Mouse (Mus musculus): ENCODE measurements around the gene Zdhhc3. TPM values are rescaled to one million over a fixed set of nuclear protein-coding genes. Genes with fewer than 3 reads are reported as not detected.

The Zdhhc3 gene
- polyA plus RNA-seq, 1 experiment from 2014 or later: 73.7 TPM

DNA sequence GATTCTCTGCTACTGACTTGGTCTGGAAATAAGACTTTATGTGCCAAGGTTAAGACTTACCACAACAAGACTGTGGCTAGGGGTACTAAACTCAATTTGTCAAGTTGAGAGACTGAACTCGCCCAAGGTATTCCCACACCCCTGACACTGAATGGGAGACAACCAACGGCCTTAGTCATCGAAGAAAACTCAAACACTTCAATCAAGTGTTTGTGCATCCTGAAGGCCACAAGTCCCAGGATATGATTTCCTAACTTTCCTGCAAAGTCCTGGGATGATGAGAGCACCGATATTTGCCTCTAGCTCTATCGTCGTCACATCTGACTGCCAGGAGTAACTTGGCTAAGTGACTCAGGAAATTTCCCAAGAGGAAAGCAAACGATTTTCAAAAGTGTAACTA, 3.8 kb downstream of the Zdhhc3 start:
- Histone ChIP-seq H3K9me3 (no peaks in the 10 kb centered on the region), H3K36me3 (peaks cover 7% of the 10 kb centered on the region; the same call in 1 of the 2 replicates), H3K4me2 (no peak overlapping the region), H3K4me1 (peaks cover 19% of the 10 kb centered on the region), H3K27ac (peak overlapping the region; percentile 26; the same call in 1 of the 2 replicates), H3K27me3 (replicated peaks) (no peaks in the 10 kb centered on the region), H3K9ac (no peak overlapping the region), H3K4me3 (replicated peaks) (no peak overlapping the region)
- no peak for ATAC-seq (ENCODE audit: insufficient read depth, low FRiP score, low read depth)
- WGBS: 85% methylated on average over 7 of the region's 7 CpGs

DNA sequence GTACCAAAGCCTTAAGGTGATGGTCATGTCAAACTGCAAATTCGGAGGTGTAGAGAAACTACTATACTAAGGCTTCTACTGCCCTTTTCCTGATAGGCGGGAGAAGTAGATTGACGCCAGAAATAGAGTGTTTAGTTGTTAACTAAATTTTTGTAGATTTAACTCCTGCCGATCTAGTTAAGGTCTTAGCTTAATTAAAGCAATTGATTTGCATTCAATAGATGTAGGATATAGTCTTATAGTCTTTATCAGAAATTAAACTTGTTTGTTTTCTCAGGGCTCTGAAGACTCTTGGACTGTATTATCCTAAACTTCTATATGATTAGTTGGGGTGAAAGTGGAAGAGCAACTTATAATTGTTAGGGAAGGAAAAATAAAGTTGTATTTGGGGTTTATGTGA, 5.8 kb downstream of the Zdhhc3 start:
- Histone ChIP-seq H3K9me3 (no peaks in the 10 kb centered on the region), H3K27ac (no peak overlapping the region), H3K36me3 (peaks cover 7% of the 10 kb centered on the region; the same call in 1 of the 2 replicates), H3K4me2 (no peak overlapping the region), H3K27me3 (replicated peaks) (no peaks in the 10 kb centered on the region), H3K4me1 (peaks cover 10% of the 10 kb centered on the region), H3K4me3 (replicated peaks) (no peak overlapping the region), H3K9ac (no peak overlapping the region)
- 88% methylated on average over 4 of the region's 4 CpGs for WGBS
- no peak for ATAC-seq (ENCODE audit: insufficient read depth, low FRiP score, low read depth)

DNA sequence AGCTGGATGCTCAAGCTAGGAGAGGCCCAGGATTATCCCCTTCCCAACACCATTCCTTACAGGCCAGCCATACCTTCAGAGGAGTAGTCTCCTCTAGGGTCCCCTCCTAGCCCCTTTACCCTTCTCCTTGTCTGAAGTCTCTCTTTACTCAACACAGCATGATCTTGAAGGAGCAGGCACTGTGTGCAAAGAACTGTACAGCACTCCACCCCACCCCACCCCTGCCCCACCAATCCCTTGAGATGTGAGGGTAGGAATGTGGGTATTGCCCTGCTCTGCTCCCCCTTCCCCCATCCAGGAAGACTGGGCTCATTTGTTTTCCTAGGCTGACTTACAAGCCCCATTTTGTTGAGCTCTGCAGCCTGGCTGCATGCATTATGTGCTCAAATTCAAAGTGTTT, 8.6 kb downstream of the Zdhhc3 start:
- no peak for ATAC-seq (ENCODE audit: insufficient read depth, low FRiP score, low read depth)
- Histone ChIP-seq H3K9ac (no peak overlapping the region), H3K4me3 (replicated peaks) (no peak overlapping the region), H3K4me1 (0 out of 2 replicates have a peak, but pooled peaks cover under 1% of the 10 kb centered on the region), H3K27ac (no peak overlapping the region), H3K4me2 (no peak overlapping the region), H3K9me3 (no peaks in the 10 kb centered on the region), H3K36me3 (peaks cover 10% of the 10 kb centered on the region; the same call in 1 of the 2 replicates), H3K27me3 (replicated peaks) (no peaks in the 10 kb centered on the region)

DNA sequence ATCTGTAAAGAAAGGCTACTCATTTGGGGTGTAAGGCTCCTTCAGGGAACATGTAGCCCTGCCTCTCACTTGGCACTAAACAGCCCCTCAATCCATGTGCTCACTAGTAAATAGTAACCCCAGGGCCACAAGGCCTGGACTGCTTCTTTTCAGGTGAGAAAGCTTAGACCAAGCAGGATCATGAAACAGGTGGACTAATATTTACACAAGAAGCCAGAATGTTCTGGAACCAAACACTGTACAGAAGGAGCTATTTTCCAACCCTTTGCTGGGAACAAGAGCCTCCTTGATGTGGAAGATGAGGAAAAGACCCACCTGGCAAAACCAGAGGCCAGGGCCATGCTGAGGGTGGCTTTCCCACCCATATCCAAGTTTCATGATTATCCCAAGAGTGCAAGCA, 9.6 kb downstream of the Zdhhc3 start:
- Histone ChIP-seq H3K9me3 (no peaks in the 10 kb centered on the region), H3K4me2 (no peak overlapping the region), H3K36me3 (peaks cover 10% of the 10 kb centered on the region; the same call in 1 of the 2 replicates), H3K27me3 (replicated peaks) (no peaks in the 10 kb centered on the region), H3K4me1 (no peaks in the 10 kb centered on the region), H3K27ac (no peak overlapping the region), H3K4me3 (replicated peaks) (no peak overlapping the region), H3K9ac (no peak overlapping the region)
- ATAC-seq (ENCODE audit: insufficient read depth, low FRiP score, low read depth): peak; percentile 43; the same call in 1 of the 2 replicates

DNA sequence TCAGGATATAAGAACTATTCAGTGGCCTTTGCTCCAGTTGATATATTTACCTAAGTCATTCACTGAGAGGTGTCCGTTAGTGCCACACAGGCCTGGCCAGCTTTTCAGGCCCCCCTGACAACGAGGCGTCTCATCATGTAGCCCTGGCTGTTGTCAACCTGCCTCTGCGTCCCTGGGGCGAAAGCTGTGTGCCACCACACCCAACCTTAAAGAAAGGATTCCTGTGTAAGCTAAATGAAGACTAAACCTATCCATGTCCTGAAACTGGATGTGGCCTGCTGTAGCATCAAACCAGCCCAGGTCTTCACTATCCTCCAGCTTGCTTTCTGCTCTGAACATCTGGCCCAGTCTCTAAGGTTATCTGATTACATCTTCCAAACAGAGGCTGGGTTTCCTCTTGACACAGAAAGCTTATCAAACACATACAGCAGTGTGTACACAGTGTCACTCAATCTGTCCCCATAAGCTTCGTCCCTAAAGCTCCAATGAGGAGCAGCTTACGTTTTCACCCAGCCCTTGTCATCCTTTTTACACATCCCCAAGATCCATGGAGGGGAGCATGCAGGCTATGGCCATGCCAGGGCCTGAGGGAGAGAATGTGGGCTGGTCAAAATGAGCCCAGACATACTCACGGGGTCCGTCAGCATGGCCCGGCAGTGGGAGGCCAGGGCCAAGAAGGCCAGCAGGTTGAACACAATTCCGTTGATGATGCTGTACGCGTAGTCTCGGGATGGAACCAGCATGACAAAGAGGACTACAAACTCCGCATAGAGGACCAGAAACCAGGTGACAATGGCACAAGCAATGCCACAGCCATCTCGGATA, 13.2 kb downstream of the Zdhhc3 start:
- Histone ChIP-seq H3K4me2 (no peak overlapping the region), H3K27ac (no peak overlapping the region), H3K36me3 (peaks cover 29% of the 10 kb centered on the region), H3K4me1 (no peaks in the 10 kb centered on the region), H3K9ac (no peak overlapping the region), H3K9me3 (no peaks in the 10 kb centered on the region), H3K27me3 (replicated peaks) (no peaks in the 10 kb centered on the region), H3K4me3 (replicated peaks) (no peak overlapping the region)
- no peak for ATAC-seq (ENCODE audit: insufficient read depth, low FRiP score, low read depth)
- 90% methylated on average over 16 of the region's 16 CpGs for WGBS

DNA sequence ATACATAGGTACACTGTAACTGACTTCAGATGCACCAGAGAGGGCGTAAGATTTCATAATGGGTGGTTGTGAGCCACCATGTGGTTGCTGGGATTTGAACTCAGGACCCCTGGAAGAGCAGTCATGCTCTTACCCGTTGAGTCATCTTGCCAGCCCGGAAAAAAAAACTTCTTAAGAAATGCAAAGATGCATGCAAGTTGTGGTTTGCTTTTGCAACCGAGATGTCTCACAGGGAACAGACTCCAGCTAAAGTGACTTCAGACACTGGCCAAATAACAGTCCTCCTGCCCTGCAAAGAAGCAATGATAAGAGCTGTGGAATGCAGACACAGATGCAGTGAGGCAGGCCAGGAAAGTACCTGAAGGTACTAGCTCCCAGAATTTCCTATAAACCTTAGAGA, 22.2 kb downstream of the Zdhhc3 start:
- no peaks in the 10 kb centered on the region for H3K27me3 ChIP-seq (replicated peaks)
- peaks cover 42% of the 10 kb centered on the region for H3K36me3 ChIP-seq
- no peak for ATAC-seq (ENCODE audit: insufficient read depth, low FRiP score, low read depth)
- H3K9me3 ChIP-seq: no peaks in the 10 kb centered on the region
- H3K27ac ChIP-seq: no peak overlapping the region
- H3K4me2 ChIP-seq: no peak overlapping the region
- H3K4me3 ChIP-seq (replicated peaks): no peak overlapping the region
- WGBS: 85% methylated on average over 4 of the region's 4 CpGs
- H3K9ac ChIP-seq: no peak overlapping the region
- H3K4me1 ChIP-seq: no peaks in the 10 kb centered on the region

DNA sequence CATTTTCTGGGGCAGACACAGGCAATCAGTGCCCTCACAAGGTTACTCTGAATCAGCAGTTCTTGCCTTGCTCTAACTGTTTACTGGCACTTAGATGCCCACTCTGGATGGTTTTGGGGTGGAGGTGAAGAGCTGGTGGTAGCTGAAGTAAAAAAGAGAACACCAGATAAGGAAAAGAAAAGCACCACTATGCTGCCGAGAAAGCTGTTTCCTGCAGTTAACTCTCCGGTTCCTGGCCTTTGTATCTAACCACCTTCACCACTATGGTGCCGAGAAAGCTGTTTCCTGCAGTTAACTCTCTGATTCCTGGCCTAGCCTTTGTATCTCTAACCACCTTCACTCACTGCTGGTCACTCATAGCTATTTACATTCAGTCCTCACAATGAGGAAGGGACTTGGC, 25.4 kb downstream of the Zdhhc3 start:
- H3K4me3 ChIP-seq (replicated peaks): no peak overlapping the region
- ATAC-seq (ENCODE audit: insufficient read depth, low FRiP score, low read depth): no peak
- no peak overlapping the region for H3K4me2 ChIP-seq
- WGBS: 62% methylated on average over 3 of the region's 3 CpGs
- no peaks in the 10 kb centered on the region for H3K4me1 ChIP-seq
- no peaks in the 10 kb centered on the region for H3K27me3 ChIP-seq (replicated peaks)
- H3K36me3 ChIP-seq: peaks cover 34% of the 10 kb centered on the region
- H3K27ac ChIP-seq: no peak overlapping the region
- H3K9me3 ChIP-seq: no peaks in the 10 kb centered on the region
- H3K9ac ChIP-seq: no peak overlapping the region

DNA sequence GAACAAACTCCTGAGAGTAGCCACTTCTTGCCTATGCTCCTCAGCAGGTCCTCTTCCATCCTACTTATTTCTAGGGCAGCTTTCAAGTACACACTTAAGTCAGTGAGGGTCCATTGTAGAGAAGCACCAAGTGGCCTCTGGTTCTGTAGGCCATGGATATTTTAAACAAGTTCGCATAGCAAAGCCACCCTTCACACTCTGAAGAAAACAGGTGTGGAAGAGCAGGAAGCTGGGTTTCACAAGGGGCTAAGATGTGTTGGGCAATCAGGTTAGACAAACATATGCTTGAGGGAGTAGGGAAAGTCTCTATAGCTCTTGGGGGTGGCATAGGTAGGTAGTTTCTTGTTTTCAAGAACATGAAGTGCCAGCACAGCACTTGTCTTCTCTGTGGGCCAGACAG, 27.6 kb downstream of the Zdhhc3 start:
- WGBS: 77% methylated on average over 1 of the region's 1 CpGs
- Histone ChIP-seq H3K27ac (no peak overlapping the region), H3K9ac (no peak overlapping the region), H3K36me3 (peaks cover 34% of the 10 kb centered on the region), H3K27me3 (replicated peaks) (no peaks in the 10 kb centered on the region), H3K4me3 (replicated peaks) (no peak overlapping the region), H3K4me2 (no peak overlapping the region), H3K4me1 (no peaks in the 10 kb centered on the region), H3K9me3 (no peaks in the 10 kb centered on the region)
- no peak for ATAC-seq (ENCODE audit: insufficient read depth, low FRiP score, low read depth)

DNA sequence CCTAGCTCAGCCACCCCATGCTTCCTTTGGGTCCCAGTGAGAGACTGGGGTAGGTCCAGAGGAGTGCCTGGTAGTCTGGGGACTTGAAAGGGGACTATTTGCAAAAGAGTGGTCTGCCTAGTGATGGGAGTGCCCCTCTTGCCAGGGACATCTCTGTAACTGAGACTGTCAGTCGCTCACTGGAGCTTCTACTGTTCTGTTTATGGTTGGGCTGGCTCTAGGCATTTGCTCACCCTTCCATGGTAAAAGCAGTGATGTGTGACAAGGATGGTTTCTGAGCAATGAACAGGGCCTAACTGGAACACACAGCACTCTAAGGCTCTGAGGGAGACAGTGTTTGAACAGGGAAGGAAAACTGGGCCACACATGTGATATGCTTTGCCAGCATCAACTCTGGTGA, 32.2 kb downstream of the Zdhhc3 start:
- 80% methylated on average over 1 of the region's 1 CpGs for WGBS
- Histone ChIP-seq H3K4me3 (replicated peaks) (no peak overlapping the region), H3K4me1 (no peaks in the 10 kb centered on the region), H3K27ac (no peak overlapping the region), H3K9me3 (no peaks in the 10 kb centered on the region), H3K27me3 (replicated peaks) (no peaks in the 10 kb centered on the region), H3K4me2 (no peak overlapping the region), H3K36me3 (peaks cover 37% of the 10 kb centered on the region), H3K9ac (no peak overlapping the region)
- no peak for ATAC-seq (ENCODE audit: insufficient read depth, low FRiP score, low read depth)

DNA sequence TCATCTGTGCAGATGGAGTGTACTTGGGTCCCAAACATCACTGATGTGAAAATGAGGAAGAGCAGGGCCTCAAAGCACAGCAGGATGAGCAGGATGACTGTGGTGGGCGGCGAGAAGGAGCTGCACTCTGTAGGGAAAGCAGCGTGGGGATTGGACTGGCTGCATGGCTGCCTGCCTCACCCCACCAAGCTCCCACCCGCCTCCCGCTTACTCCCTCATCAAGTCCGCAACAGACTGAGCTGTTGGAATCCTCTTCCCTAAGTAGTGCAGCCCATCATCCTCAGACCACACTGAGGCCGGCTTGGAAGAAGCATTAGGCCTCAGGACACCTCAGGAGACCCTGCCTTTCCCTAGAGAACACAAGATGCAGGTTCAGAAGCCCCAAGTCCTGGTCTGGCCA, 32.6 kb downstream of the Zdhhc3 start:
- WGBS: 87% methylated on average over 7 of the region's 7 CpGs
- Histone ChIP-seq H3K27ac (no peak overlapping the region), H3K9me3 (no peaks in the 10 kb centered on the region), H3K9ac (no peak overlapping the region), H3K4me1 (no peaks in the 10 kb centered on the region), H3K4me2 (no peak overlapping the region), H3K27me3 (replicated peaks) (no peaks in the 10 kb centered on the region), H3K4me3 (replicated peaks) (no peak overlapping the region), H3K36me3 (peaks cover 37% of the 10 kb centered on the region)
- no peak for ATAC-seq (ENCODE audit: insufficient read depth, low FRiP score, low read depth)

DNA sequence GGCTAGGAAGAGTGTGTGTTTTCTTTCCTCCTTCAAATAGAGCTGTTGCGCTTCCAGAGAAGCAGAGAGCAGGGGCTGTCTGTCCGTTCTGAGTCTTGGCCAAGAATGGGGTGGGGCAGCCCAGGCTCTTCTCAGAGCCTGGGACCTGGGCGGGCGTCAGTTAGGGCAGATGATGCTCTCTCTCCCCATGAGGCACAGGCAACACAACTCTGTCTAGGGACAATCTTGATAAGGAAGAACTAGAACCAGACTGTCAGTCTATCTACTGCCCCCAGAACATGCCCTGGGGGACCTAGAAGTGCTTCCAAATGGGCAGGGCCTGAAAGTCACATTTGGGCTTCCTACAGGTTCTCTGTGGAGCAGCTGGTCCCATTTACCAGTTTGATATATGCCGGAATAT, 33.9 kb downstream of the Zdhhc3 start:
- Histone ChIP-seq H3K9ac (no peak overlapping the region), H3K4me1 (no peaks in the 10 kb centered on the region), H3K27ac (no peak overlapping the region), H3K27me3 (replicated peaks) (no peaks in the 10 kb centered on the region), H3K4me2 (no peak overlapping the region), H3K36me3 (peaks cover 33% of the 10 kb centered on the region), H3K4me3 (replicated peaks) (no peak overlapping the region), H3K9me3 (no peaks in the 10 kb centered on the region)
- no peak for ATAC-seq (ENCODE audit: insufficient read depth, low FRiP score, low read depth)
- 83% methylated on average over 5 of the region's 5 CpGs for WGBS

DNA sequence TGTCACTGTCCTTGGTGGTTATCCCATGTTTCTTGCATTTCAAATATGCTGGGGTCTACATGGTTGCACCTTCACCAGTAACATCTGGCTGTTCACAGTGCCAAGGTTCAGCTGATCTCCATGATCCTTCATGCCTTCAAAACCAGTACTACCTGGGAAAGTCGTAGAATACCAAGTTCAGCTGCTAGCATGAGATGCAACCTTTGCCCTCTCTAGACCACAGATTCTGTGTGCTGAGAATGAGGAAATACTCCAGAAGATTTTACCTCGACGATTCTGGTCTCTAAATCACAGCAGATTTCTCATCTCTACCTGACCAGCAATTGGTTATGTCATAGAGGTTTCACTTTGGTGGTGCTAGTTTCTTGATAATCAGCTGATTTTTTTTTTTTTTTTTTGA, 52.8 kb downstream of the Zdhhc3 start:
- Histone ChIP-seq H3K36me3 (no peaks in the 10 kb centered on the region), H3K27me3 (replicated peaks) (no peaks in the 10 kb centered on the region), H3K9me3 (no peaks in the 10 kb centered on the region), H3K4me2 (no peak overlapping the region), H3K4me3 (replicated peaks) (no peak overlapping the region), H3K4me1 (no peaks in the 10 kb centered on the region), H3K27ac (no peak overlapping the region), H3K9ac (no peak overlapping the region)
- ATAC-seq (ENCODE audit: insufficient read depth, low FRiP score, low read depth): no peak
- 74% methylated on average over 3 of the region's 3 CpGs for WGBS

Measured in stomach, embryonic 15.5 days (tissue).